Mouse (Mus musculus) liver, embryonic 11.5 days (tissue): ENCODE data around the gene Isca1. TPM values are rescaled to one million over a fixed set of nuclear protein-coding genes. Genes with fewer than 3 reads are reported as not detected.
"Not testable (repeated sequence)": the region's sequence is repeated elsewhere in the genome, so short reads cannot be mapped to it uniquely, and the experiment has no call there.

ENCODE experiments used
- ATAC-seq: fragments of 200-750 bp; cut with Nextera tagmentation; replicated peaks from 2 replicates; pipeline ENCODE4 v1.8.0; 2017; ENCODE audit warnings: moderate number of reproducible peaks, mild to moderate bottlenecking, moderate TSS enrichment, moderate library complexity; ENCODE audit not compliant: low FRiP score
- DNase-seq: peaks from one replicate; pipeline ENCODE4 v3.0.0-alpha.2; 2017; ENCODE audit warnings: low spot score
- H3K27ac ChIP-seq: fragments of 300-500 bp; sonication (generic); 2 replicates; pipeline ENCODE4 v1.5.1; 2014; ENCODE audit warnings: mild to moderate bottlenecking, low read depth, low read length, control low read depth
- H3K27me3 ChIP-seq: fragments of 300-500 bp; sonication (generic); replicated peaks from 2 replicates; pipeline ENCODE4 v1.6.1; 2014; ENCODE audit warnings: low read length, mixed read lengths; ENCODE audit not compliant: control insufficient read depth, insufficient read depth
- H3K36me3 ChIP-seq: fragments of 300-500 bp; sonication (generic); 2 replicates; pipeline ENCODE4 v1.6.1; 2014; ENCODE audit warnings: mild to moderate bottlenecking, low read length, moderate library complexity, mixed read lengths; ENCODE audit not compliant: control insufficient read depth, insufficient read depth
- H3K4me1 ChIP-seq: fragments of 300-500 bp; sonication (generic); replicated peaks from 2 replicates; pipeline ENCODE4 v1.6.1; 2014; ENCODE audit warnings: low read length, mixed read lengths; ENCODE audit not compliant: control insufficient read depth, insufficient read depth
- H3K4me2 ChIP-seq: fragments of 300-500 bp; sonication (generic); 2 replicates; pipeline ENCODE4 v1.6.1; 2014; ENCODE audit warnings: mild to moderate bottlenecking, control low read depth, moderate library complexity
- H3K4me3 ChIP-seq: fragments of 300-500 bp; sonication (generic); 2 replicates; pipeline ENCODE4 v1.5.1; 2014; ENCODE audit warnings: low read depth, low read length, control low read depth
- H3K9ac ChIP-seq: fragments of 300-500 bp; sonication (generic); 2 replicates; pipeline ENCODE4 v1.6.1; 2014; ENCODE audit warnings: low read depth, low read length, control low read depth
- H3K9me3 ChIP-seq: fragments of 300-500 bp; sonication (generic); 2 replicates; pipeline ENCODE4 v1.6.1; 2016; ENCODE audit warnings: low read length, inconsistent platforms, mixed read lengths; ENCODE audit not compliant: control insufficient read depth
- WGBS: fragments of 180-500 bp; shearing (Covaris S2); extraction: QIAGEN DNeasy Blood & Tissue Kit; methylation state at CpG from one replicate; pipeline ENCODE4 v1.1.7; 2014; 5-methylcytosine and 5-hydroxymethylcytosine counted together
- polyA plus RNA-seq: library from polyadenylated mRNA; unstranded; fragments of >200 nt; fragmentation: Nextera tagmentation; extraction: Ambion mirVana; gene quantifications from 2 replicates; pipeline ENCODE4 v1.2.1, GENCODE M21; 2014

The Isca1 gene
- polyA plus RNA-seq, 1 experiment from 2014 or later: 173 TPM

DNA sequence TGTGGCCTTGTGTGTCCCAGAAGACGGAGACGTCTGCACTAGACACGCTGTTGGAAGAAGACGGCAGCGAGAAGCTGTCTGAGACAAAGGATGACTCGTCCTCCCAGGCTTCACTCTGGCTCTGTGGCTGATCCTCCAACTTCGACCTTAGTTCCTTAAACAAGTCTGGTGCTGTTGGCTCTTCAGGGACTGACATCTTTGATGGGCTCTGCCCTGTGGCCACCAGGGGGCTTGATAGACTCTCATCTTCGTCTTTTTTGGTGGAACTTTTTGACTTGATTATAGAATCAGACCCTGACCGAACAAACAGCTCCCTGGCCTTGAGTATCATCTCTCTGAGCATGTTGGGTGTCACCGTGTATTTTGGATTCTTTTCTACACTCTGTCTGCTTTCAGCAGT lies 27.9 kb downstream of the Isca1 start:
- Histone ChIP-seq H3K9ac (no peak overlapping the region), H3K27me3 (no peaks in the 10 kb centered on the region), H3K4me1 (peaks cover 12% of the 10 kb centered on the region), H3K4me3 (no peak overlapping the region), H3K36me3 (no peaks in the 10 kb centered on the region), H3K9me3 (no peaks in the 10 kb centered on the region), H3K4me2 (no peak overlapping the region), H3K27ac (no peak overlapping the region)
- DNase-seq (no peak), ATAC-seq (no peak)
- WGBS: 52% methylated on average over 10 of the region's 10 CpGs

- 89% methylated on average over 11 of the region's 11 CpGs for WGBS
- H3K27me3 ChIP-seq: no peaks in the 10 kb centered on the region
- no peaks in the 10 kb centered on the region for H3K9me3 ChIP-seq
- no peak overlapping the region for H3K4me2 ChIP-seq
- no peak overlapping the region for H3K9ac ChIP-seq
- DNase-seq (no peak), ATAC-seq (no peak)
- no peaks in the 10 kb centered on the region for H3K36me3 ChIP-seq
- H3K27ac ChIP-seq: no peak overlapping the region
- peaks cover 12% of the 10 kb centered on the region for H3K4me1 ChIP-seq
- no peak overlapping the region for H3K4me3 ChIP-seq
Measured at GRCm38 (mm10) chr13:59741096-59741495, 28.5 kb downstream of the Isca1 start.

- no peaks in the 10 kb centered on the region for H3K9me3 ChIP-seq
- H3K4me1 ChIP-seq: peaks cover 23% of the 10 kb centered on the region
- WGBS: 65% methylated on average over 4 of the region's 4 CpGs
- peak overlapping the region; percentile 4; the same call in 1 of the 2 replicates for H3K4me2 ChIP-seq
- peak overlapping the region; percentile 91 for H3K27ac ChIP-seq
- ATAC-seq (peak; percentile 68), DNase-seq (no peak)
- no peaks in the 10 kb centered on the region for H3K27me3 ChIP-seq
- H3K9ac ChIP-seq: no peak overlapping the region
- H3K4me3 ChIP-seq: no peak overlapping the region
- no peaks in the 10 kb centered on the region for H3K36me3 ChIP-seq
Measured at GRCm38 (mm10) chr13:59739397-59739796, 30.2 kb downstream of the Isca1 start.

- Histone ChIP-seq H3K9ac (peak overlapping the region; percentile 59), H3K27me3 (no peaks in the 10 kb centered on the region), H3K4me1 (peaks cover 26% of the 10 kb centered on the region), H3K4me2 (peak overlapping the region; percentile 43), H3K9me3 (no peaks in the 10 kb centered on the region), H3K36me3 (no peaks in the 10 kb centered on the region), H3K4me3 (no peak overlapping the region), H3K27ac (peak overlapping the region; percentile 91)
- 49% methylated on average over 2 of the region's 2 CpGs for WGBS
- DNase-seq: no peak
- peak; percentile 87 for ATAC-seq
Measured at GRCm38 (mm10) chr13:59738455-59738854, 31.2 kb downstream of the Isca1 start.

- Histone ChIP-seq H3K27me3 (no peaks in the 10 kb centered on the region; the same call in 1 of the 2 replicates), H3K27ac (peak overlapping the region; percentile 40; the same call in 1 of the 2 replicates), H3K4me1 (peaks cover 36% of the 10 kb centered on the region), H3K4me3 (no peak overlapping the region), H3K9ac (no peak overlapping the region), H3K9me3 (no peaks in the 10 kb centered on the region), H3K36me3 (no peaks in the 10 kb centered on the region), H3K4me2 (no peak overlapping the region)
- ATAC-seq (peak; percentile 50), DNase-seq (no peak)
- 23% methylated on average over 3 of the region's 3 CpGs for WGBS
Measured at GRCm38 (mm10) chr13:59735190-59735589, 34.4 kb downstream of the Isca1 start.

- Histone ChIP-seq H3K9ac (0 out of 2 replicates have a peak overlapping the region, but pooled peaks have one; percentile 26), H3K4me2 (peak overlapping the region; percentile 44), H3K4me1 (peaks cover 30% of the 10 kb centered on the region), H3K27ac (peak overlapping the region; percentile 67; the same call in 1 of the 2 replicates)
- ATAC-seq, H3K27me3 ChIP-seq, H3K36me3 ChIP-seq, H3K9me3 ChIP-seq, H3K4me3 ChIP-seq, DNase-seq: not testable (repeated sequence)
- 15% methylated on average over 6 of the region's 6 CpGs for WGBS
Measured at GRCm38 (mm10) chr13:59734347-59734746, 35.3 kb downstream of the Isca1 start.

- peaks cover 28% of the 10 kb centered on the region for H3K4me1 ChIP-seq
- no peaks in the 10 kb centered on the region for H3K36me3 ChIP-seq
- 55% methylated on average over 2 of the region's 4 CpGs for WGBS
- H3K4me2 ChIP-seq: peak overlapping the region; percentile 34; the same call in 1 of the 2 replicates
- no peak overlapping the region for H3K4me3 ChIP-seq
- H3K9ac ChIP-seq: no peak overlapping the region
- no peaks in the 10 kb centered on the region; the same call in 1 of the 2 replicates for H3K27me3 ChIP-seq
- ATAC-seq: no peak
- H3K9me3 ChIP-seq: no peaks in the 10 kb centered on the region
- DNase-seq: no peak
- no peak overlapping the region for H3K27ac ChIP-seq
Measured at GRCm38 (mm10) chr13:59733936-59734335, 35.7 kb downstream of the Isca1 start.

- Histone ChIP-seq H3K9ac (no peak within 1 kb of the TSS), H3K9me3 (no peaks in the 10 kb centered on the region), H3K27me3 (peaks cover 8% of the 10 kb centered on the region), H3K27ac (no peak within 1 kb of the TSS), H3K4me1 (peaks cover 28% of the 10 kb centered on the region), H3K36me3 (no peaks in the 10 kb centered on the region), H3K4me2 (no peak within 1 kb of the TSS), H3K4me3 (no peak within 1 kb of the TSS)
- DNase-seq (no peak), ATAC-seq (0 out of 2 replicates have a peak, but pooled peaks have one; percentile 11)
- 30% methylated on average over 6 of the region's 7 CpGs for WGBS
Measured at GRCm38 (mm10) chr13:59731652-59732051, 38.0 kb downstream of the Isca1 start, which contains the start of gene Spata31d1d. Gene Spata31d1d (minus strand): TSS chr13:59731752.

DNA sequence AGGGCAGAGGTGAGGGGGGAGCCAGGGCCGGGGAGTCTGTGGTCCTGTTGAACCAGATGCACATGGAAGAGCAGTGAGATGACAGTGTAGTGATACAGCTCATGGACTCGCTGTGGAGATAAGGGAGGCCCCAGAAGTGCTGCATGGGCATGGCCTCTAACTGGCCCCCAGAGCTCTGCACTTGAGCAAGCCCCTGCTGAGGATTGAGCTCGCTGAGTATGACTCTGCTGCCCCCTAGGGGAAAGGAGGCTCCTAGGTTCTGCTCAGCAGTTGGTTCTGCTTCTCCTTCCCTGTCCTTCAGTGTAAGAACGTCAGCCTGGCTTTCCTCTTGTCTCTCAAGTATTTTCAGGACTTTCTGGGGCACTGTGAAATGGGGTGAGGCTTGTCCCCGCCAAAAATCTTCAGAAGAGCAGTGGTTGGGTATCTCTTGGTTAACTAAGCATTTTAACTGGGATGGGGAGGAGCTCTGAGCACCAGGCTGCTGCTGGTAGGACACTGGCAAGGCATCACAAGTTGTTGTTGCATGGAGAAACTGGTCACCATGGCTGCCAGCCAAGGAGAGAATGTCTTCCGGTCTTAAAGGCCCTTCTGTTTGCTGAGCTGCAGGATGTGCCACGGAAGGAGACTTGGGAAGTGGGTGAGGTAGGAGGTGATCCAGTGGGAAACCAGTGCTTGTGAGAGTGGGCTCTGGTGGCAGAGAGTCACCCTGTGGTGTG lies 41.1 kb downstream of the Isca1 start:
- Histone ChIP-seq H3K9me3 (no peaks in the 10 kb centered on the region), H3K36me3 (no peaks in the 10 kb centered on the region), H3K4me3 (no peak overlapping the region), H3K9ac (no peak overlapping the region), H3K27ac (no peak overlapping the region), H3K4me2 (0 out of 2 replicates have a peak overlapping the region, but pooled peaks have one; percentile 5), H3K4me1 (peaks cover 20% of the 10 kb centered on the region), H3K27me3 (peaks cover 13% of the 10 kb centered on the region)
- ATAC-seq (peak; percentile 84), DNase-seq (peak; percentile 76)
- WGBS: 23% methylated on average over 7 of the region's 7 CpGs
